In genomic region chr12:75397077-75397476, GRCm38 (mm10) we compare ENCODE assay signal across 20 mouse cellular contexts. TPM values are rescaled to one million over a fixed set of nuclear protein-coding genes. Genes with fewer than 3 reads are reported as not detected.
A peak's percentile ranks its signal among the peaks of the same experiment; 100 is the strongest.
DNase-seq lines count a peak whose midpoint lies in the region; ATAC-seq lines count a peak whose summit lies in the region.
"Had no signal": no experiment of that assay in that cellular context is flagged by ENCODE, and none has a peak within 500 bp of the region (broad histone marks: within the 10 kb centered on the region; RNA-seq: fewer than 3 reads in every experiment).

No protein-coding gene starts in this region.

- no peak overlapping the region for H3K4me3 ChIP-seq in heart, embryonic 10.5 days
- no peak overlapping the region for H3K4me3 ChIP-seq in embryonic facial prominence, embryonic 14.5 days (ENCODE audit: low read depth, low read length)
- H3K4me3 ChIP-seq in liver, embryonic 12.5 days = no peak overlapping the region
- no peak overlapping the region for H3K4me3 ChIP-seq in kidney, embryonic 14.5 days (ENCODE audit: low read length)
- H3K4me3 ChIP-seq: heart, adult 2 months had no signal

- DNase-seq in embryo, embryonic 10.5 days (ENCODE audit: low spot score) = peak; percentile 28
- DNase-seq in embryo, embryonic 10 days (ENCODE audit: low spot score) = no peak
- peak; percentile 17 for DNase-seq in heart, adult 8-10 months (ENCODE audit: low spot score)
- no peak for DNase-seq in heart, embryonic 10.5 days (ENCODE audit: low spot score)
- peak; percentile 77 for DNase-seq in embryonic facial prominence, embryonic 14.5 days (ENCODE audit: low spot score)
- DNase-seq in lung, postnatal 25 days (ENCODE audit: low spot score) = peak; percentile 42
- DNase-seq: cerebellum, adult 2 months; kidney, postnatal 36 days; thymus, postnatal 14 days had no signal

- no peaks in the 10 kb centered on the region for H3K4me1 ChIP-seq in heart, embryonic 10.5 days
- H3K4me1 ChIP-seq in embryonic facial prominence, embryonic 14.5 days (ENCODE audit: control insufficient read depth, insufficient read depth, low read length) = peaks cover 12% of the 10 kb centered on the region
- no peaks in the 10 kb centered on the region for H3K4me1 ChIP-seq in liver, embryonic 12.5 days
- no peaks in the 10 kb centered on the region for H3K4me1 ChIP-seq in kidney, embryonic 14.5 days (ENCODE audit: control insufficient read depth, insufficient read depth, low read length)

- no peak overlapping the region for H3K9ac ChIP-seq in embryonic facial prominence, embryonic 14.5 days (ENCODE audit: low read depth, low read length)
- H3K9ac ChIP-seq in liver, embryonic 12.5 days = no peak overlapping the region
- H3K9ac ChIP-seq in kidney, embryonic 14.5 days (ENCODE audit: low read depth, low read length) = no peak overlapping the region
- H3K9ac ChIP-seq: hindbrain, embryonic 14.5 days had no signal

- no peaks in the 10 kb centered on the region for H3K27me3 ChIP-seq in heart, embryonic 10.5 days (ENCODE audit: insufficient read depth, poor library complexity, severe bottlenecking)
- H3K27me3 ChIP-seq in embryonic facial prominence, embryonic 14.5 days (replicated peaks; ENCODE audit: control insufficient read depth, insufficient read depth, low read length) = no peaks in the 10 kb centered on the region
- no peaks in the 10 kb centered on the region for H3K27me3 ChIP-seq in liver, embryonic 12.5 days (replicated peaks)
- H3K27me3 ChIP-seq in kidney, embryonic 14.5 days (ENCODE audit: control insufficient read depth, insufficient read depth, low read length) = no peaks in the 10 kb centered on the region

- 0 out of 2 replicates have a peak, but pooled peaks have one; percentile 51 for ATAC-seq in embryonic facial prominence, embryonic 14.5 days (ENCODE audit: low read depth)
- ATAC-seq in liver, embryonic 12.5 days = no peak
- ATAC-seq in kidney, embryonic 14.5 days (ENCODE audit: low FRiP score, low TSS enrichment) = no peak
- ATAC-seq: intestine, postnatal 0 days; Patski had no signal

- H3K36me3 ChIP-seq in heart, embryonic 10.5 days = no peaks in the 10 kb centered on the region
- H3K36me3 ChIP-seq in embryonic facial prominence, embryonic 14.5 days (ENCODE audit: control insufficient read depth, insufficient read depth, low read length) = no peaks in the 10 kb centered on the region; the same call in 1 of the 2 replicates
- H3K36me3 ChIP-seq in liver, embryonic 12.5 days = no peaks in the 10 kb centered on the region
- no peaks in the 10 kb centered on the region; the same call in 1 of the 2 replicates for H3K36me3 ChIP-seq in kidney, embryonic 14.5 days (ENCODE audit: control insufficient read depth, insufficient read depth, low read length)

- no peak overlapping the region for H3K27ac ChIP-seq in heart, embryonic 10.5 days
- 0 out of 2 replicates have a peak overlapping the region, but pooled peaks have one; percentile 15 for H3K27ac ChIP-seq in embryonic facial prominence, embryonic 14.5 days (replicated peaks; ENCODE audit: low read depth, low read length)
- H3K27ac ChIP-seq in liver, embryonic 12.5 days = no peak overlapping the region
- no peak overlapping the region for H3K27ac ChIP-seq in kidney, embryonic 14.5 days (ENCODE audit: low read depth, low read length)
- H3K27ac ChIP-seq: hindbrain, embryonic 14.5 days had no signal

- H3K9me3 ChIP-seq in heart, embryonic 10.5 days = no peaks in the 10 kb centered on the region
- no peaks in the 10 kb centered on the region for H3K9me3 ChIP-seq in embryonic facial prominence, embryonic 14.5 days (ENCODE audit: control insufficient read depth, low read length)
- H3K9me3 ChIP-seq in liver, embryonic 12.5 days (replicated peaks) = no peaks in the 10 kb centered on the region
- no peaks in the 10 kb centered on the region for H3K9me3 ChIP-seq in kidney, embryonic 14.5 days (ENCODE audit: control insufficient read depth, low read length)

- H3K4me2 ChIP-seq in embryonic facial prominence, embryonic 14.5 days (ENCODE audit: low read depth, low read length) = no peak overlapping the region
- H3K4me2 ChIP-seq in liver, embryonic 12.5 days = no peak overlapping the region
- no peak overlapping the region for H3K4me2 ChIP-seq in kidney, embryonic 14.5 days (replicated peaks; ENCODE audit: low read depth, low read length)
- H3K4me2 ChIP-seq: hindbrain, embryonic 14.5 days; midbrain, embryonic 11.5 days had no signal

- 43% methylated on average over 7 of the region's 7 CpGs for WGBS in heart, embryonic 10.5 days
- WGBS in embryonic facial prominence, embryonic 14.5 days = 24% methylated on average over 7 of the region's 7 CpGs
- 59% methylated on average over 7 of the region's 7 CpGs for WGBS in liver, embryonic 12.5 days (ENCODE audit: insufficient replicate concordance)
- WGBS in kidney, embryonic 14.5 days = 27% methylated on average over 7 of the region's 7 CpGs

RNA-seq across cellular contexts. Expression of gene Gphb5, which starts 19.5 kb away (rescaled TPM):
- not detected for total RNA-seq in heart, adult 8-10 months (2022)
- polyA plus RNA-seq in heart, embryonic 10.5 days (2016; fragmentation: Nextera tagmentation; extraction: Ambion mirVana) = not detected in 2 replicates
- 0.10 and 0.33 TPM in 2 replicates for polyA plus RNA-seq in embryonic facial prominence, embryonic 14.5 days (2014; fragmentation: Nextera tagmentation; extraction: Ambion mirVana)
- not detected in 2 replicates for polyA plus RNA-seq in liver, embryonic 12.5 days (2016; fragmentation: Nextera tagmentation; extraction: Ambion mirVana)
- polyA plus RNA-seq in kidney, embryonic 14.5 days (2014; fragmentation: Nextera tagmentation; extraction: Ambion mirVana) = not detected in 2 replicates
- total RNA-seq: adrenal gland, adult 18-20 months; heart, adult 2 months; left cerebral cortex, adult 18-20 months had no signal
- polyA plus RNA-seq: cerebellum, adult 2 months; frontal cortex, adult 2 months; heart, adult 2 months; hindbrain, embryonic 14.5 days; intestine, postnatal 0 days; limb, embryonic 14.5 days; midbrain, embryonic 11.5 days; Patski had no signal

Comparison
In these comparisons a context has a peak if more than half of its experiments do, and no peak if none do; other contexts are left out.
1. DNase-seq: peak in embryo, embryonic 10.5 days (single experiment), heart, adult 8-10 months (single experiment), embryonic facial prominence, embryonic 14.5 days (single experiment) and lung, postnatal 25 days (single experiment); none in embryo, embryonic 10 days (single experiment) and heart, embryonic 10.5 days (single experiment).